Mouse (Mus musculus) lung, postnatal 36 days (tissue): ENCODE measurements around the gene Gabrb3.

Experiments
- DNase-seq: peaks from one replicate; pipeline ENCODE4 v3.0.0; 2022; ENCODE audit warnings: mixed read lengths

Gene Gabrb3

DNA sequence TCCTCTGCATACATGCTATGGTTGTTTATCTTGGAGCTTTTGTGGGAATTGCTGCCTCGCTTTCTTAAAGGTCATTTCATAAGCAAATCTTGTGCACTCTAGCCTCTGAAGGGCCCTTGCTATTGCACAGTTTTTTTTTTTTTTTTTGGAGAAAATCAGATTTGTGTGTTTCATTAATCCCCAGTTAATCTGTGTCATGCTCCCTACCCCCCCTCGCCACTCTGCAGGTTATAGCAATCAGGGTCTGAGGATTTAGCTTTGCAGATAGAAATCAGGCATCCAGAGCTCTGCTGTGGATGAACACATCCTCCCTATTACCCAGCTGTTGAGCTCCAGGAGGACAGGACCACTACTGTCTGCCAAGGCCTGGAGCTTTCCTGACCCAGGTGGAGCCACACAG lies at the start of gene Gabrb3:
TSS of gene Gabrb3 (plus strand) at position 301 of the 400 bp plus-strand sequence.
- no peak for DNase-seq

DNA sequence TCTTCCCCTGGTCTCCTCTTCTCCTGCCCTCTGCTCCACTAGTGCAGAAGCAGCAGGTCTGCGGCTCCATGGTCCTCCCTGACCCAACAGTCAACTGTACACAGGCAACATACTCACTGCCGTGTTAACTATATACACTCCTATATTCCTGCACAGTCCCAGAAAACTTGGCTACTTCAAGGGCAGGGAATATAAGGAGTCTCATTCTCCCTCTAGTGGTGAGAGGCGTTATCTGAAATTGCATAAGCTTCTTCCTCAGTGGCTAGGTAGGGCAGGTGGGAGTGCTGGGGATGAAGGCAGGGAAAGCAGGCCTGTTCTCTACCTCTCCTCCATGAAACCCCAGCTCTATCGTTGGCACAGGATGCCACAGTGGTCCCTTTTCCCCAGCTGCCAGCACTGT lies 35.4 kb upstream of the Gabrb3 start:
- DNase-seq = peak; percentile 18

DNA sequence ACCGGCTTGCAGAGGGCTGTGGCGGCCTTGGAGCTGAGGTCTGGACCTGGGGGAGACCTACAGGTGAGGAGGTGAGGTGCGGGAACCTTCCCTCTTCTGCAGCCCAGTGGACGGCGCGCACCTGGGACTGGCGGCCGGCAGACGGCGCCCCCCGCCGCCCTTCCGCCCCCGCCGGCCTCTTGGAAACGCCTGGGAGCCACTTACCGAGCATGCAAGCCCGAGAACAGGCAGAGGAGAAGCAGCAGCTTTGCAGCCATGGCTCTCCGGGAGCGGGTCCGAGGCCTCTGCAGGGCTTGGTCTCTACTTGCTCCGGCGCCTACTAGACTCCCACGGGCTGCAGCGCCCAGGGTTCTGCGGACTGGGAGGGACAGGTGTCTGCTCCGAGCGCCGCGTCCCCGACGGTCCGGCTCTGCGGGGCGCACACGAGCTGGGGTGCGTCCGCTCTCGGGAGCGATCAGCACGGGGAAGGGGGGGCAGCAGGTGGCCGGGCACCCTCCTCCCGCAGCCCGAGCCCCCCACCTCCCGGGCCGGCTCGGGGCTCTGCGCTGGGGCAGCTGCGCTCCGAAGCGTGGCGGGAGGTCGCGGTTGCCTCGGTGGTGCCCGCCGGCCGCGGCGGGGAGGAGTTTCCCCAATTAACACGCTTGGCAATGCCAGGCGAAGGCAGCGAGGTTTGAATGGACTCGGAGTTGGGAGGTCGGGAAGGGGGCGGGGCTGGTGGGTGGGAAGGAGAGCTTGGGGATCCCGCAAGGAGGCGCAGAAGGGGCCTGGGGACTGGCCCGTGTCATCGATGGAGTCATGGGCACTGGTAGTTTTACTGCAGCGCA lies 32.8 kb upstream of the Gabrb3 start, which contains the start of gene Gabrg3:
TSS of gene Gabrg3 (minus strand) at position 672 of the 824 bp plus-strand sequence.
- no peak for DNase-seq

DNA sequence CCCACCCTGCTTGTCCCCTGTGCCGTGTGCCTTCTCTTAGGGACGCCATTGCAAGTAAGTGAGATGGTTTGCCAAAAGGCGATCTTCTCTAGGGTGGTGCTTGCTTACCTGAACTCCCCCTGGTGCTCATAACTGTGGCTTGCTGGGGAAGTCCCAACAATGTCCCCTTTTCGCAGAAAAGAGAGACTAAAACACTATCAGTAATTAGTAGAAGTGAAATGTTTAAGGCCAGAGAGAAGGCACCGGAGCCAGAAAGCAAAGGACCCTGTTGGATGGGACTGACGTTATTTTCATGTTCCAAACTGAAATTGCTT lies 32.2 kb upstream of the Gabrb3 start:
- no peak for DNase-seq

DNA sequence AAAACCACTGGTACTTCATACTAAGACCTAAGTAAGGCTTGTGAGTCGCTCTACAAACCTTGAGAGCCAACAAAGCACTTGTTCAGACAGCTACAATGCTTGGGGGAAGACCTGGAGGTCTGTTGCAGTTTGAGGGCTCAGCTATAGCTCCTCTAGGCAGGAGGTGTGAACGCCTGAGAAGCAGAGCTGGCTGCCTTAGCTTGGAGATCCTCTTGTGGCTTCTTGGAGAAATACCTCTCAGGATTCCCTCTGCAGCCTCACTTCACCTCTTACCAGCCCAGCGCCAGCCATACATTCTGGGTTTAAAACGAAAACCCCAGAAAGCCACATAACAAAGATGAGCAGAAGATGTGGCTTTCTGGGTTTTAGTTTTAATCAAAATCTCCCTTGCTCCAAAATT lies 29.4 kb upstream of the Gabrb3 start:
- DNase-seq = no peak

DNA sequence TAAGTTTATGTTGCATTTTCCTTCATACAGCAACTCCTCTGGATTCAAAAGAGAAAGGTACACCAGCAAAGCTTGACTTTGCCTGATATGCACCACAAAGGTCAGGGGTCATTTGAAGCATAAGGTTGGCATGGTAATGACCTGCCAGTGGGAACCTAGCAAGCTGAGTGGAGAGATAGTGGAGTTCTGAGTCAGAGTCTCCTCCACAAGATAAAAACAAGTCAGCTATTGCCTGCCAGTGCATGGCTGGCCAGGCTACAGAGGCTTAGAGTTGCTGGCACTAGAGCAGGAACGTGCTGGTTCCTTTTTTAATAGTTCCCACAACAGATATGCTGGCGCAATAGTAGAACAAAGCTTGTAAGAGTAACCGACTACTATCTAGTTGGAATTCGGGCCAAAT lies 25.9 kb upstream of the Gabrb3 start:
- DNase-seq = no peak

DNA sequence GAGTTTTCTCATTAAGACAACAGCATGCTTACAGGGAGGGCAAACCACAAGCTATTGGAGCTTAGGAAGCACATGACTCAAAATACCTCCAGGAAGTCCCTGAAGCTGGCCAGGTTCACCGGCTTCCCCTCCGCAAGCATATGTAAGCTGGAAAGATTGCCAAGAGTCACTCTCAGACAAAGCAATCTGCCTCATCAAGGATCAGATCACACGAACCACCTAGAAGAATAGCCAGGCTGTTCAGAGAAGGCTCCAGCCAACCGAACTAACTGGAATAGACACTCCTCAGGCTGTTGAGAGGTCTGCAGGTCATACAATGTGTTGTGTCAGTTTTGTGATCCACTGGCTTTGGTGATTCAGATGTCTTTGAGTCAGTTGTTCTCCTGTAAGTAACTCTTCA lies 8.3 kb upstream of the Gabrb3 start:
- no peak for DNase-seq

DNA sequence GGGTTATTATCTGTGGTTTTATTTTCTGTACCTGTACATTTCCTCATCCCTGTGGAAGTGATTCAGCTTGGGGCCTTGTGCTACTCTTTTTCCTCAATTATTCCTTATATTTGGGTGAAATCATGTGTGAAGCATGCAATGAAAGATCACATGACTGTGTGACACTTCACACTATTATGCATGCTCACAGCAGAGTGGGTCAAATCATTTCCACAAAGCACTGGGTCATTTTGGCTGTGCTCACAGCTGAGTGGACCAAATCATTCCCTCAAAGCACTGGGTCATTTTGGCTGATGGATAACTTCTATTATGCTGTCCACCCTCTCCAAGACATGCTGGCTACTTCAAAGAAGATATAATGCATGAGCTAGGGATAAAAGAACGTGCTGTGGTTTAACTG lies 6.6 kb upstream of the Gabrb3 start:
- no peak for DNase-seq

DNA sequence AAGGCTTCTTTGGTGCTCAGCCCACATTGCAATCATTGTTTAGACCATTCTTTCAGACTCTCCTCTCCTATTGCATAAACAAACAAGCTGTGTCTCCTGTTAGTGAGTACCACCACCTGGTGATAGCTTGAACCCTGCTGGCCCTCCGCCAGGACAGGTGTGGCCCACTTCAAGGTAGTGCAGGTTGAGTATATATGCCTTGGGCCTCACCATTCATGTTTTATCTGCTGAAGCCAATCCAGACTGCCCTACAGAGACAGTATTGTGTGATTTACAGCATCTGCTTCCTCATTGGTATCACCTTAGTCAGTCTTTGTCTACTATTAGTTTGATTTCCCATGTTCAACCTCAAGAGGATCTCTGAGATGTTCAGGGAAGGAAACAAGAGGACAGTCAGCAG lies 1.6 kb downstream of the Gabrb3 start:
- no peak for DNase-seq

DNA sequence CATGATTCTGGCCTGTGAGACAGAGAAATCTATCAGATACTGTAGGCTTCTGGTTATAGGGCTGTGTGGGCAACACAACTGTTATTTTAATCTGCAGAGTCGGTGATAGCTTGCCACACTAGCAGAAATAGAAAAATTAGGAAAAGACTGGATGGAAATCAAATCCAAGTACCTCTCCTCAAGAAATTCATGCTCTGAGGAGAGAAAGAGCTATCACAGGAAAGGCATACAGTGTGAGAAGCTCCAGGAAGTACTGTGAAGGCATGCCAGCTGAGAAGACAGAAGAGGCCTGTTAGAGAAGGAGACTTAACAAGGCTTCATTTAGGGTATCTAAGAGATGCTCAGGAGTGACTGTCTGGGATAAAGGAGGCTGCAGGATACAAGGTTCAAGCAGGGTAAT lies 3.2 kb downstream of the Gabrb3 start:
- no peak for DNase-seq

DNA sequence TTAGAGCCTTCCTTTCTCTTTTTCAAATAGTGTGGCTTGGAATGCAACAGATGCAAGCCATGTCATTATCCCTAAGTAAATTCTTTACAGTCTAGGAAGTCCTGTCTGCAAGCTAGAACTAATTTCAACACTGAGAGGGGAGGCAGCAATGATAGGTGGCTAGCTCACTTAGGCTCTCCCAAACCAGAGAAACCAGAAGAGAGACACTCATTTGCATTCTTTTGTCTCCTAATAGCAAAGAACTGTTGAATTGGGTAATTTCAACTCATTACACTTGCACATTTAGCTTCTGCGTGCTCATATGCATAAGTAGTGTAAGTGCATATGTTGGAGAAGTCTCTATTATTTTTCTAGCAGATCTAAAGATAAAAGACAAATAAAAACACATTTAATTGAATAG lies 28.7 kb downstream of the Gabrb3 start:
- no peak for DNase-seq

DNA sequence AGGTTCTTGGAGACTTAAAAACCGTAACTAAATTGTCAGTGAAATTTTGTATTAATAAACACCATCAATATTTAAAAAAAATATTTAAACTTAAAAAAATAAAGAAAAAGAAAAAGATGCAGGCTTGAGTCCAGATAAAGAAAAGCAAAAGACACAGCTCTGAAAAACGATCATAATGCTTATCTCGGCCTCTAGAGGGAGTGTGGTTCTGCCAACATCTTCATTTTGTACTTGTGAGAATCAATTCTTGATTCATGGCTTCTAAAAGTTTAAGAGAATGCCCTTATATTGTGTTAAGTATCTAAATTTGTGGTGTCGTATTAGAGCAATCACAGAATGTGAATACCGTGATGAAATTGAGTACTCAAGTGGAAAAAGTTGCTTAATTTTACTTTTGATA lies 40.9 kb downstream of the Gabrb3 start:
- no peak for DNase-seq

DNA sequence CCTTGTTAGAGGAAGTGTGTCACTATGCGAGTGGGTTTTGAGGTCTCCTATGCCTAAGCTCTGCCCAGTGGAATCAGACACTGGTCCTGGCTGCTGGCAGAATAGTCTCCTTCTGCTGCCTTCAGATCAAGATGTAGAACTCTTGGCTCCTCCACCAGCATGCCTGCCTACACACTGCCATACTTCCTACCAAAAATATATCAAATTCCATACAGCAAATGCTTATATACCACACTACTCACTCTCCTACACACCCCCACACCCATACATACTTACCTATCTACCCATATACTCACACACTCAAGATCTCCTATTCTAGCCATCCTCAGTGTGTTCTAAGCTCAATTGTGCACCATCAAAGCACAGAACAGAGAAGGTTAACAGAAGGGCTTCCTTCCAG lies 51.8 kb downstream of the Gabrb3 start:
- DNase-seq = no peak

DNA sequence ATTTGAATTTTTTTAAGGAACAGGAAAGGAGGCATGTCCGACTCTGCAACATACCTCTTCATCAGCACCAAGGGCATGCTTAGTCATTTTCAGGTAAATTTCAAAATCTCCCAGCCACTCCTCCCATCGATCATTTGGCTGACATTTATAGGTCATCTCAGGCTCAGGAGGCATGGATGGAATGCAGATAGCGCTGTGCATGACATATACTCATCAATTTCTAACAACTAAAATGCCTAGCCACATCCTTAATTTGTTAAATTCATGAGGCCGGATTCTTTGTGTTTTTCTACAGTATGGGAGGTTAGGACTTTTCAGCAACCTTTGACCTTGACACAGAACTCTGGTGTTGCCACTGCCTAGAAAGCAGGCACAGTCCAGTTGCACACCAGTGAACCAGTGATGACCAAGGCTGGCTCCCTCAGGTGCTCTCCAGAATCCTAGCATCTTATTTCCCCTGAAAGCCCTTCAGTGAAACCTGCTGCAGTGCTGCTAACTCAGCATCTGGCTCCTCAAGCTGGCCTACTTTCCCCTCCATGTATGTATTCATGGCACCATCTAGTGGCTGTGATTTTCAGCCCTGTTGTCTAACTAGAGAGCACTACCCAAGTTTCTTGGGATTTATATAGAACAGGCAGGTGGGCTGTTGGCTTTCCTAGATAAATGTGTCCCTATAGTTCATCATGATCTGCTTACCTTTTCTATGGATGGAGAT lies 54.5 kb downstream of the Gabrb3 start:
- DNase-seq = peak; percentile 21

DNA sequence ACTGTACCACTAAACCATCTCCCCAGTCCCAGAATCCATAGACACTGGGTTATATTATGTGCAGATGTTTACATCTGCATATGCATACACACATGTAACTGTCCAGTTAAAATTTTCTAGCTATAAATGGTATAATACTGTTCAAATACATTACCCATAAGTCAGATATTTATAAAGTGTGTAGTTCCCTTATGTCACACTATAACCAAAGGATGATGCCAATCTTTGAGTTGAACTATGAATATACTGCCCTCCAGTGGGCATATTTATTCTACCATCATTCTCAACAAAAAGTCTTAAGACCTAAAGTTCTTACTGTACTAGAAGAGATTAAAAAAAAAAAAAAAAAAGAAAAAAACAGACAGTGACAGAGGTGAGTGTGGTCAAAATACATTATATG lies 63.4 kb downstream of the Gabrb3 start:
- no peak for DNase-seq

DNA sequence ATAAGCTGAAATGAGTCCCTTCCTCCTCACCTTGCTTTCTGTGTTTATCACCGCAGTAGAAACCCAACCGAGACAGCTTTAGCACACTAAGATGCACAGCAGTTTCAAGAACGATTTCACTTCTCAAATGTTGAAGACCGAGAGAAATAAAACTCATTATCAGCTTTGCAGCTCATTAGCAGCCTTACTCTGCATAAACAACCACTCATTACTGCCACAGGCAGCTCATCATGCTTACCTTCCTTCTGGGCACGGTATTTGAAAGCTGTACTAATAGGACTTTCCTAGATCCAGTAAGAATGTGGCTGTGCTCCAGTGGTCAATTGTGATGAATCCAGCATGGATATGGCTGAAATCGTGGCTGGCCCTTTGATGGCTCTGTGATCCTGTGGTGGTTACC lies 67.4 kb downstream of the Gabrb3 start:
- no peak for DNase-seq

DNA sequence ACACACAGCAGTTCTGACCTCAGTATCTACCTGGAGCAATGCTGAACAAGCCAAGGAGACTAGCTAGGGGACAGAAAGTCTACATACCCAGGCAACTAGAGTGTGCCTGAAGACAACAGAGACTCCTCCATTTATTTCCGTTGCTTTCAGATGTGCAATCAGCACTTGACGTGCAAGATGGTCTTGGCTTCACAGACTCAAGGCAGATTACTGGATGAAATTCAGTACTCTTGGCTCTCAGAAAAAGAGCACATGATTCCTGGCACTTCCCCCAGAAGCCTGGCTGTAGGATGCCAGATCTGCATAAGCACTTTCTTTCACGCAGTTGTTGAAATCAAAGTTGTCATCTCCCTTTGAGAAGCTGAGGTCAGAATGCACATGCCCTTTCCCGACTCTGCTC lies 72.3 kb downstream of the Gabrb3 start:
- DNase-seq = no peak

DNA sequence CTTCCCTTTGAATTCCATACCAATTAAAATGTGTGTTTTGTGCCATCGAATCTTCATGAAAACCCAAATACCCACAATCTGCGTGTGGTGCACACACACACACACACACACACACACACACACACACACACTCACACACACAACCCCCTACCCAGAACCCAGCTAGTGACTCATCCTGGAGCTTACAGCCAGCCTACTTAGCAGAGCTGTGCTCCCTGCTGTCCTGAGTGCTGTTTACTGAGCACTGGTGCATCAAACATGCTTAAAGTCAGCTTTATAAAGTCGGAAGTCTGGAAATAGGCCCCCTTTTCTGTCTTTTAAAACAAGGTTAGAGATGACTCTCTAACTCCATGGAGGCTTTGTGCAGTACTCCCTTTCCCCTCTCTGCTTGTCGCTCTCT lies 83.3 kb downstream of the Gabrb3 start:
- no peak for DNase-seq

DNA sequence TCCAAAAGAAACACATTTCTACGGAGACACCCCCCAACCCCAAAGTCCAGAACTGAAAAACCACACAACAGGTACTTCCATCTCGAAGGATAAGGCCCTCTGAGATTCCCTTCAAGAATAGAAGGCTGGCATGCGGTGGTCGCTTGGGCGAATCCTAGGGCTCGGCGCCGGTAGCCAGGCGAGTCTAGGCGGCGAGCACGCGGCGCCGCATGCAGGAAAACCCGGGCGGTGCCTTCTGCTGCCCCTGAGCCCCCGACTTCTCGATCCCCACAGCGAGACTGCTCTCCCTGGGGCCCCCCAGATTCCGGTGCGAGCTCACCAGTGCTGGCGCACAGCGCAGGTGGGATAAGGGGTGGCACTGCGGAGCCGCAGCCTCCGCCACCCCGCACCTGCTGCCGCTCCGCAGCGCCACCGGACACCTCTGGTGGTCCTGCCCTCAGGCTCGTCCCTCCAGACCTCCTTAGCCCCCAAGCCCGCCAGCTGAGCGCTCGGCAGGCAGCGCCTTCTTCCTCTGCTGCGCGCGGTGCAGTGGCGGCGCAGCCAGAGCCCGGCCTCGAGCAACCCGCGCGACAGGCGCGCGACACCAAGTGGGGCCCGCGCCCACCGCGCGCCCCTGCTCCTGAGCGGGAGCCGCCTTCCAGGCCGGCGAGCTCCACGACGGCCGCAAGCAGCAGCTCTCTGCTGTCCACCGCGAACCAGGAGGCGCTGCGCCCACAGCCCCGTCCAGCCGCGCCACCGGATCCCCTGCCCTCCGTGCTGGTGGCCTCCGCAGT lies 89.6 kb downstream of the Gabrb3 start:
- DNase-seq = no peak

DNA sequence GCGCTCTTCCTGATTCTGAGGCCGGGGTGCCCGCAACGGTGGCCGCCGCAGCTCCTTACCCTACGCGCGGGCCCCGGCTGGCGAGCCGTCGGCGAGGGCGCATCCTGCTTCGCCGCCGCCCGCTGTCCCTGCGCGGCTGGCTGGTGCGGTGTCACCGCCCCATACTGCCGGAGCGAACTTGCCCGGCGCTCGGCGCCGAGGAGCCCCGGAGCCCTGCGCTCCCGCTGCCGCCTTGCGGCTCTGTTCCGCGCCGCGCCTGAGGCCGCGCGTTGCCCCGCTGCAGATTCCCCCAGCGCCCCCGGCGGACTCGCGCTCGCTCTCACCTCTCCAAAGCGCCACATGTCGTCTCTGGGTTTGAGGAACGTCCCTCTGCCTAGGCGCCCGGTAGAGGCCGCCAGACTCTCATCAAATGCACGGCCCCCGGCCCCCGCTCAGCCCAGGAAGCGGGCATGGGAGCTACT lies 90.2 kb downstream of the Gabrb3 start, which contains the start of gene Gabra5:
TSS of gene Gabra5 (minus strand) at position 379 of the 461 bp plus-strand sequence.
- DNase-seq = no peak

DNA sequence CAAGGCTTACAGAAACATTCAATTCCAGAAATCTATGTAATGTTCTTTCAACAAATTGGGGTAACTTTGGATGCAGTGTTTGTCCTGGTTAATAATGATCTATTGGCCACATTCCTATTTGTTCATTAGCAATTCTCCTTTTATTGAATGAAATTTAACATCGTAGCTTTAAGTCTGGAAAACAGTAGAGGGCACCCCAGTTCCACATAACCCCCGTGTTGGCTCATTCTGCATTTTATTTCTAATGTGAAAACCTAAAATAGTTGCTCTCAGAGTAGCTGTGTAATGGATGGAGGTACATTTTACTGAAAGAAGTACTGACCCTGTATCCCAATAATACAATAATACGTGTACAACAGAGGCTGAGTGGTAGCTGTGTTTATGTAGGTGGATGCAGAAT lies 93.5 kb downstream of the Gabrb3 start:
- no peak for DNase-seq

DNA sequence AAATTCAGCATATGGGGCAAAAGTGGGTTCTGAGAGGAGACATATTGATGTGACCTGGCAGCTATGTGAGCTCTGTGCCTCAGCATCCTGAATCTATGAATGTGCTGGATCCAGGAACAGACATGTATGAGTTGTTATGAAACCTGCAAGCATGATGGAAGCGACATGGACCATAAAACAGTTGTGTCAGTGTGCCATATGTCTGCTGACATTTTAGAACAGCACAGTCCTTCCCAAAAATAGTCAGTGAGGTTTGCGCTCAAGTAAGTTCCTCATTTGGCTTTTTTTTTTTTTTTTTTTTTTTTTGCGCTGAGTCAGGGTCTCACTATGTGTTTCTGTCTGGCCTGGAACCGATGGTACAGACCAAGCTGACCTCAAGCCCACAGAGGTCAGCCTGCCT lies 110.0 kb downstream of the Gabrb3 start:
- DNase-seq = no peak

DNA sequence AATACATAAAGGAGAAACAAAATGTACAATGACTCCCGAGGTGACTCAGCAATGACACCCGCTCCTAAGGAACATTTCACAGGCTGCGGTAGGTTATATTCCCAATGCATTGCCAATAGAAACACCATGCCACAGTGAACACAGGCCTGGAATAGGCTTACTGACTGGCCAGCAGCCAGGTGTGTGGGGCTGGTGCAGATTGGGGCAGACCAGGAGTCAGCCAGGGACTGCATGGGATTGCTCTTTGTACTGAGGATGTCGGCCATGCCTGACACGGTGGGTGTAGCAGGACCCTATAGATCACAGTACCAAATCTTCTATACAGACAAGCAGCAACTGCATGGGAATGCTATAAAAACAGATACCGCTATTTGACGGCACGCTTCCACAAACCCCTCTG lies 110.5 kb downstream of the Gabrb3 start:
- DNase-seq = no peak

DNA sequence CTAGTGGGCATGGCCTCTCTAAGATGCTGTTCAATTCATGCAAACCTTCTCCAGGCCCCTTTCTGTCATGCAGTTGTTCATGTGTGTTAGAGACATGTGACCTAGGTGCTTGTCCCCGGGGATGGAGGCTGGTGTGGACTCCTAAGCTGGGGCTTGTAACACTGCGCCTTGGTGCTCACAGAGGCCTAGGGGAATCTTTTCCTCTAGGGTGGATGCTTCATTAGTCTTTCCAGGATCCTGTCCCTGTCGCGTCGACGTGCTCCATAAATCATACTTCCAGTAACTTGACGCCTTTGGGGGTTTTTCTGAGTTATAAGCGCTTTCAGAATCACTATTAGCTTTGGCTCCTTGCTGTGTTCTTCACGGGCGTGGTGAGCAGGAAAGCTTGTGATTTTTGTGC lies 113.2 kb downstream of the Gabrb3 start:
- DNase-seq = no peak
